In the genomic region with DNA sequence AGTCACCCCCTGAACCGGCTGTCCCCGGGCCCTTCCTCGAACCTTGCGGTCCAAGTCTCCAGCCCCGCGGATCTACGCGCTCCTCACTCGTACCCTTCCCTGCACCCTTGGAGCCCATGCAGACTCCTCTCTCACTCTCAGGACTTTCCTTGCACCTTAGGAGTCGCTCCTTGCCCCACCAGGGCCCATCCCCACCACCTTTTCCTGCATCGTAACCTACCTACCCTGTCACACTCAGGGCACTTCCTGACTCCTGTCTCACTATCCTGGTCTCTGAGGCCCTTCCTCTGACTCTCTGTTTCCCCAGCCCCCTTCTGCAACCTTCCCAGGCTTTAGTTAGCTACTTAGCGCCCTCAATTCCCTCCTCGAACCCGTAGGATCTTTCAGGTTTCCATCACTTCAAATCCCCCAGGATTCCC, we compare ENCODE assay signal across 7 mouse cellular contexts. TPM values are rescaled to one million over a fixed set of nuclear protein-coding genes. Genes with fewer than 3 reads are reported as not detected.
DNase-seq lines count a peak whose midpoint lies in the region; ATAC-seq and TF ChIP-seq lines count a peak whose summit lies in the region.

No protein-coding gene starts in this region.

- no peaks in the 10 kb centered on the region for H3K9me3 ChIP-seq in lung, embryonic 16.5 days (ENCODE audit: control insufficient read depth, low read length)
- no peaks in the 10 kb centered on the region for H3K9me3 ChIP-seq in embryonic facial prominence, embryonic 15.5 days (replicated peaks)
- H3K9me3 ChIP-seq in intestine, postnatal 0 days (ENCODE audit: control insufficient read depth) = no peaks in the 10 kb centered on the region

- H3K4me2 ChIP-seq in lung, embryonic 16.5 days (ENCODE audit: low read depth, low read length) = peak overlapping the region; percentile 76
- H3K4me2 ChIP-seq in embryonic facial prominence, embryonic 15.5 days (replicated peaks) = peak overlapping the region; percentile 80
- peak overlapping the region; percentile 65 for H3K4me2 ChIP-seq in intestine, postnatal 0 days (replicated peaks; ENCODE audit: low read depth)

- H3K27me3 ChIP-seq in lung, embryonic 16.5 days (ENCODE audit: control insufficient read depth, insufficient read depth, low read depth, low read length) = no peaks in the 10 kb centered on the region
- H3K27me3 ChIP-seq in embryonic facial prominence, embryonic 15.5 days = no peaks in the 10 kb centered on the region
- no peaks in the 10 kb centered on the region for H3K27me3 ChIP-seq in intestine, postnatal 0 days (replicated peaks; ENCODE audit: control insufficient read depth, insufficient read depth, low read length)

- 0% methylated on average over 14 of the region's 14 CpGs for WGBS in lung, embryonic 16.5 days
- WGBS in embryonic facial prominence, embryonic 15.5 days = 0% methylated on average over 14 of the region's 14 CpGs
- WGBS in intestine, postnatal 0 days = 2% methylated on average over 12 of the region's 14 CpGs
- WGBS in olfactory bulb, adult 2 months = under 1% methylated on average over 14 of the region's 14 CpGs

- DNase-seq in lung, postnatal 10 days = no peak
- DNase-seq in thymus, postnatal 36 days = no peak
- no peak for DNase-seq in thymus, postnatal 4 days

- no peak for TF ChIP-seq CTCF in intestine, postnatal 0 days (IDR thresholded peaks at IDR 0.05; ENCODE audit: low read depth)
- TF ChIP-seq CTCF in olfactory bulb, adult 2 months (IDR thresholded peaks at IDR 0.05; ENCODE audit: insufficient read depth, low read depth, low read length) = no peak

- H3K4me1 ChIP-seq in lung, embryonic 16.5 days (replicated peaks; ENCODE audit: control insufficient read depth, insufficient read depth, low read length) = peaks cover 15% of the 10 kb centered on the region
- peaks cover 31% of the 10 kb centered on the region for H3K4me1 ChIP-seq in embryonic facial prominence, embryonic 15.5 days
- 0 out of 2 replicates have a peak, but pooled peaks cover 7% of the 10 kb centered on the region for H3K4me1 ChIP-seq in intestine, postnatal 0 days (replicated peaks; ENCODE audit: control insufficient read depth, insufficient read depth, low read length)
- peaks cover 26% of the 10 kb centered on the region for H3K4me1 ChIP-seq in olfactory bulb, adult 2 months (ENCODE audit: control insufficient read depth, insufficient read depth, low read length)

- H3K36me3 ChIP-seq in lung, embryonic 16.5 days (ENCODE audit: control insufficient read depth, insufficient read depth, low read length) = no peaks in the 10 kb centered on the region; the same call in 1 of the 2 replicates
- peaks cover 24% of the 10 kb centered on the region; the same call in 1 of the 2 replicates for H3K36me3 ChIP-seq in embryonic facial prominence, embryonic 15.5 days
- H3K36me3 ChIP-seq in intestine, postnatal 0 days (ENCODE audit: control insufficient read depth, insufficient read depth) = peaks cover 20% of the 10 kb centered on the region

- H3K9ac ChIP-seq in lung, embryonic 16.5 days (ENCODE audit: low read length) = peak overlapping the region; percentile 78
- H3K9ac ChIP-seq in embryonic facial prominence, embryonic 15.5 days = peak overlapping the region; percentile 80
- peak overlapping the region; percentile 64 for H3K9ac ChIP-seq in intestine, postnatal 0 days (ENCODE audit: low read depth, low read length)

- peak overlapping the region; percentile 65 for H3K4me3 ChIP-seq in lung, embryonic 16.5 days (ENCODE audit: low read length)
- peak overlapping the region; percentile 81 for H3K4me3 ChIP-seq in embryonic facial prominence, embryonic 15.5 days (replicated peaks)
- peak overlapping the region; percentile 51 for H3K4me3 ChIP-seq in intestine, postnatal 0 days (ENCODE audit: low read depth, low read length)
- peak overlapping the region; percentile 82 for H3K4me3 ChIP-seq in olfactory bulb, adult 2 months (ENCODE audit: insufficient read depth, low read depth, low read length)

- ATAC-seq in lung, embryonic 16.5 days (ENCODE audit: low read depth) = peak; percentile 19
- ATAC-seq in embryonic facial prominence, embryonic 15.5 days (ENCODE audit: insufficient number of reproducible peaks, low FRiP score, low TSS enrichment, low read depth) = peak; percentile 26
- peak; percentile 1; the same call in 1 of the 2 replicates for ATAC-seq in intestine, postnatal 0 days

- H3K27ac ChIP-seq in lung, embryonic 16.5 days (ENCODE audit: low read length) = peak overlapping the region; percentile 75
- peak overlapping the region; percentile 91 for H3K27ac ChIP-seq in embryonic facial prominence, embryonic 15.5 days (replicated peaks)
- peak overlapping the region; percentile 72 for H3K27ac ChIP-seq in intestine, postnatal 0 days (ENCODE audit: low read depth, low read length)
- H3K27ac ChIP-seq in olfactory bulb, adult 2 months (ENCODE audit: insufficient read depth, low read depth, low read length) = peak overlapping the region; percentile 95

- TF ChIP-seq POLR2A in olfactory bulb, adult 2 months (IDR thresholded peaks at IDR 0.05; ENCODE audit: insufficient read depth, low read depth, low read length) = no peak

RNA-seq across cellular contexts. Expression of a gene that starts 0.4 kb away (rescaled TPM):
- 57.2 and 60.2 TPM in 2 replicates for polyA plus RNA-seq in lung, embryonic 16.5 days (2015; fragmentation: Nextera tagmentation; extraction: Ambion mirVana)
- 57.9 and 58.2 TPM in 2 replicates for polyA plus RNA-seq in embryonic facial prominence, embryonic 15.5 days (2015; fragmentation: Nextera tagmentation; extraction: Ambion mirVana)
- polyA plus RNA-seq in intestine, postnatal 0 days (2015; fragmentation: Nextera tagmentation; extraction: Ambion mirVana) = 35.8 and 40.2 TPM in 2 replicates
- not detected in 2 replicates for polyA plus RNA-seq in olfactory bulb, adult 2 months (2012; ENCODE audit: insufficient read depth, insufficient read length, low replicate concordance, missing spikeins)

RNA-seq across cellular contexts. Expression of a gene that starts 12.6 kb away (rescaled TPM):
- 77.9 and 94.0 TPM in 2 replicates for polyA plus RNA-seq in lung, embryonic 16.5 days (2015; fragmentation: Nextera tagmentation; extraction: Ambion mirVana)
- 49.9 and 64.2 TPM in 2 replicates for polyA plus RNA-seq in embryonic facial prominence, embryonic 15.5 days (2015; fragmentation: Nextera tagmentation; extraction: Ambion mirVana)
- polyA plus RNA-seq in intestine, postnatal 0 days (2015; fragmentation: Nextera tagmentation; extraction: Ambion mirVana) = 48.5 and 48.8 TPM in 2 replicates
- polyA plus RNA-seq in olfactory bulb, adult 2 months (2012; ENCODE audit: insufficient read depth, insufficient read length, low replicate concordance, missing spikeins) = not detected in 2 replicates

RNA-seq across cellular contexts. Expression of a gene that starts 15.3 kb away (rescaled TPM):
- polyA plus RNA-seq in lung, embryonic 16.5 days (2015; fragmentation: Nextera tagmentation; extraction: Ambion mirVana) = 0.14 TPM in 1 of 2 replicates, not detected in the other
- polyA plus RNA-seq in embryonic facial prominence, embryonic 15.5 days (2015; fragmentation: Nextera tagmentation; extraction: Ambion mirVana) = 0.13 and 0.20 TPM in 2 replicates
- polyA plus RNA-seq in intestine, postnatal 0 days (2015; fragmentation: Nextera tagmentation; extraction: Ambion mirVana) = 20.7 and 21.5 TPM in 2 replicates
- not detected in 2 replicates for polyA plus RNA-seq in olfactory bulb, adult 2 months (2012; ENCODE audit: insufficient read depth, insufficient read length, low replicate concordance, missing spikeins)

RNA-seq across cellular contexts. Expression of a gene that starts 30.8 kb away (rescaled TPM):
- not detected in 2 replicates for polyA plus RNA-seq in lung, embryonic 16.5 days (2015; fragmentation: Nextera tagmentation; extraction: Ambion mirVana)
- polyA plus RNA-seq in embryonic facial prominence, embryonic 15.5 days (2015; fragmentation: Nextera tagmentation; extraction: Ambion mirVana) = not detected in 2 replicates
- polyA plus RNA-seq in intestine, postnatal 0 days (2015; fragmentation: Nextera tagmentation; extraction: Ambion mirVana) = not detected in 2 replicates
- not detected in 2 replicates for polyA plus RNA-seq in olfactory bulb, adult 2 months (2012; ENCODE audit: insufficient read depth, insufficient read length, low replicate concordance, missing spikeins)

RNA-seq across cellular contexts. Expression of a gene that starts 42.3 kb away (rescaled TPM):
- polyA plus RNA-seq in lung, embryonic 16.5 days (2015; fragmentation: Nextera tagmentation; extraction: Ambion mirVana) = 0.18 and 0.19 TPM in 2 replicates
- polyA plus RNA-seq in embryonic facial prominence, embryonic 15.5 days (2015; fragmentation: Nextera tagmentation; extraction: Ambion mirVana) = 0.36 and 0.37 TPM in 2 replicates
- polyA plus RNA-seq in intestine, postnatal 0 days (2015; fragmentation: Nextera tagmentation; extraction: Ambion mirVana) = 0.12 and 0.30 TPM in 2 replicates
- not detected in 2 replicates for polyA plus RNA-seq in olfactory bulb, adult 2 months (2012; ENCODE audit: insufficient read depth, insufficient read length, low replicate concordance, missing spikeins)

Comparison
In these comparisons a context has a peak if more than half of its experiments do, and no peak if none do; other contexts are left out.
1. RNA of a gene that starts 12.6 kb away (polyA plus RNA-seq): 77.9 to 94.0 TPM in lung, embryonic 16.5 days, 49.9 to 64.2 TPM in embryonic facial prominence, embryonic 15.5 days and 48.5 to 48.8 TPM in intestine, postnatal 0 days; not detected in olfactory bulb, adult 2 months; every median in the first group is over 10 times any median in the second.
2. Peak in every context shown above with its lines, with median percentiles within 50 percentile points of each other: ATAC-seq, H3K27ac ChIP-seq, H3K4me2 ChIP-seq, H3K4me3 ChIP-seq and H3K9ac ChIP-seq.